Mouse (Mus musculus): ENCODE measurements around the gene Ppp1r17. TPM values are rescaled to one million over a fixed set of nuclear protein-coding genes. Genes with fewer than 3 reads are reported as not detected.

Ppp1r17 gene
- polyA plus RNA-seq, 1 experiment: not detected

DNA sequence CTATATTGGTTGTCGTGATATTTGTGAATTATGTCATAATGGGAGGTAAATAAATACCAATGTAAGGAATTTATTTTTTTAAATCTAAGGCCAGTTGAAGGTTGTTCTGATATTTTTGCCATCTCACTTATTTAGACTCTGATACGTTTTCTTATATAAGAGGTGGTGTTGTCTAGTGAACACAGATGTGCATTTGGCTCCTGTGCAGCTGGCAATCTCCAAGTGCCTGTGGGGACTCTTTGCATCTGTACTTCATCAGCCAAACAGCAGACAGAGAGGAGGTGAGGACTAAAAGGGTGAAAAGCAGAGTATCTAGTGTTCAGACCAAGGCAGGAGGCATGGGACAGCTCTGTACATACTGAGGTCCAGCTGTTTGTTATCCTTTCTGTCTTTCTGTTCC lies 14.9 kb downstream of the Ppp1r17 start:
- H3K4me3 ChIP-seq (ENCODE audit: insufficient read depth, low read length): no peak overlapping the region
- TF ChIP-seq POLR2A (IDR thresholded peaks at IDR 0.05; ENCODE audit: borderline replicate concordance, low read depth, low read length) (no peak), CTCF (IDR thresholded peaks at IDR 0.05; ENCODE audit: low read depth, low read length) (no peak)
- H3K27ac ChIP-seq (ENCODE audit: insufficient read depth, low read depth, low read length): no peak overlapping the region
- H3K4me1 ChIP-seq (ENCODE audit: control insufficient read depth, insufficient read depth, low read length): no peaks in the 10 kb centered on the region

DNA sequence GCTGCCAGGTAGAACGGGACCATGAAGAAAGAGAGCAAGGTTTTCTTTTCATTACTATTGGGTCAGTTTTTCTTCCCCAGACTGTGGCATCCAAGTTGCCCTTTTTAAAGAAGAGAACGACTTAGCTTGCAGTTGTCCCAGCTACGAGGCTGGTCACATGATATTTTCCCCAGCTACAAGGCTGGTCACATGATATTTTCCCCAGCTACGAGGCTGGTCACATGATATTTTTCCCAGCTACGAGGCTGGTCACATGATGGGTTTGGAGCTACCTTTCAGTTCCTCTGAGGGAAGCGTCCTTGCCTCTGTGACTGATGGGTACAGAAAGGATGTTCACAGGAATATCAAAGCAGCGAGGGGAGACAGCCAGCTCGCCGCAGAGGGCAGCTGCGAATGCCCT lies 17.8 kb downstream of the Ppp1r17 start:
- TF ChIP-seq CTCF (IDR thresholded peaks at IDR 0.05; ENCODE audit: low read depth, low read length): no peak
- no peak for TF ChIP-seq POLR2A (IDR thresholded peaks at IDR 0.05; ENCODE audit: borderline replicate concordance, low read depth, low read length)
- Histone ChIP-seq H3K4me1 (ENCODE audit: control insufficient read depth, insufficient read depth, low read length) (no peaks in the 10 kb centered on the region), H3K4me3 (ENCODE audit: insufficient read depth, low read length) (no peak overlapping the region), H3K27ac (ENCODE audit: insufficient read depth, low read depth, low read length) (no peak overlapping the region)

GRCm38 (mm10) chr6:56039476-56040055 lies 22.3 kb downstream of the Ppp1r17 start:
- Histone ChIP-seq H3K4me3 (ENCODE audit: insufficient read depth, low read length) (no peak overlapping the region), H3K4me1 (ENCODE audit: control insufficient read depth, insufficient read depth, low read length) (no peaks in the 10 kb centered on the region), H3K27ac (ENCODE audit: insufficient read depth, low read depth, low read length) (no peak overlapping the region)
- TF ChIP-seq CTCF (IDR thresholded peaks at IDR 0.05; ENCODE audit: low read depth, low read length) (no peak), POLR2A (IDR thresholded peaks at IDR 0.05; ENCODE audit: borderline replicate concordance, low read depth, low read length) (no peak)

GRCm38 (mm10) chr6:56044270-56044669 lies 27.0 kb downstream of the Ppp1r17 start:
- Histone ChIP-seq H3K4me3 (ENCODE audit: insufficient read depth, low read length) (no peak overlapping the region), H3K4me1 (ENCODE audit: control insufficient read depth, insufficient read depth, low read length) (no peaks in the 10 kb centered on the region), H3K27ac (ENCODE audit: insufficient read depth, low read depth, low read length) (no peak overlapping the region)
- TF ChIP-seq CTCF (IDR thresholded peaks at IDR 0.05; ENCODE audit: low read depth, low read length) (no peak), POLR2A (IDR thresholded peaks at IDR 0.05; ENCODE audit: borderline replicate concordance, low read depth, low read length) (no peak)

DNA sequence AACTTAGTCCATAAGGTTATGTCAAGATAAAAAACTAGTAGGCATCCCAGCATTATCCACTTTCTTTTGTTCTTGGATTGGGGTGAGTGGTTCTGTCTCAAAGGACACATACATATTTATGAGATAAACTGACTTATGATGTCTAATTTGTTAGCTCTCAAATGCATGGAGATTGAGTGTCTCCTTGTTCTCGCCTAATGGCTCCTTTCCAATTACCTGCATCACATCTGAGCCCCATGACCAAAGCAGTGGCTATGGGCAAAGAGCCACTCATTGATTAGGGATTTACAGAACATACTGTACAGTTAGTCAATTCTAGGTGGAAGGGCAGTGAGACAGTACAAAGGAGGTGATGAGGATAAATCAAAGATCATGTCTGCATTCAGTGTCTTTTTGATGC lies 27.4 kb downstream of the Ppp1r17 start:
- no peak for TF ChIP-seq CTCF (IDR thresholded peaks at IDR 0.05; ENCODE audit: low read depth, low read length)
- no peak for TF ChIP-seq POLR2A (IDR thresholded peaks at IDR 0.05; ENCODE audit: borderline replicate concordance, low read depth, low read length)

DNA sequence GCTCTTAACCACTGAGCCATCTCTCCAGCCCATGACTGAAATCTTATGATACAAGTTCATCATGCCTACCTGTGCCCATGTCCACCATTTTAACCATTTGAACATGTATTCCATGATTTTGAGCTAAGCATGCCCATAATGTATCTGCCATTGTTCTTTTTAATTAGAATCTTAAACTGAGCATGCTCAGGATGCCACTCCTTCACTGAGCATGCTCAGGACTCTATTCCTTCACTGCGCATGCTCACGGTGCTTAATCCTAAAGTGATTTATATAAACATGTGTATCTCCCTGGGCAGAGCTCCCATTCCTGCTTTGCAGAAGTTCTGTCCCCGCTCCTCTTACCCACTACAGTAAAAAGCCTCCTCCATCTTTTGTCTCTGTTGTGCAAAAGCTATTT lies 31.3 kb downstream of the Ppp1r17 start:
- H3K4me3 ChIP-seq (ENCODE audit: insufficient read depth, low read length): no peak overlapping the region
- H3K27ac ChIP-seq (ENCODE audit: insufficient read depth, low read depth, low read length): no peak overlapping the region
- H3K4me1 ChIP-seq (ENCODE audit: control insufficient read depth, insufficient read depth, low read length): no peaks in the 10 kb centered on the region
- TF ChIP-seq CTCF (IDR thresholded peaks at IDR 0.05; ENCODE audit: low read depth, low read length) (no peak), POLR2A (IDR thresholded peaks at IDR 0.05; ENCODE audit: borderline replicate concordance, low read depth, low read length) (no peak)

More for the DNA sequence above, 27.4 kb downstream of the Ppp1r17 start:
- no peak overlapping the region for H3K27ac ChIP-seq (ENCODE audit: insufficient read depth, low read depth, low read length)
- H3K4me1 ChIP-seq (ENCODE audit: control insufficient read depth, insufficient read depth, low read length): no peaks in the 10 kb centered on the region
- no peak overlapping the region for H3K4me3 ChIP-seq (ENCODE audit: insufficient read depth, low read length)

DNA sequence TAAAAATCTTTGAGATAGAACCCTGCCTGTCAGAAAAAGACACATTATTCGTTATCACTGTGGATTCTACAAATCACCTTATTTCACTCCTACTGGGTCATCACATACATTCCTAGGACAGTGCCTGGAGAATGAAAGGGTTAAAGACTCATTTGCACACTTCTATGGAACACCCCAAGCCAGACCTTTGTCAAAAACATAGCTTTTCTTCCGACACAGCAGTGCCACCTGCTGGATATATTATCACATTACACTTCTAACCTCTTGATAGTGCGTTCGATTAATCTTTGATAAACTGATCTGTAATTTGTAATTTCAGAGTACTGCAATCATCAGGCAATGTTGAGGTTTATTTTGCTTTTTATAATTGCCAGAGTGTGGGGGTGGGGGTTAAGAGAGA lies 31.8 kb downstream of the Ppp1r17 start:
- Histone ChIP-seq H3K4me1 (ENCODE audit: control insufficient read depth, insufficient read depth, low read length) (no peaks in the 10 kb centered on the region), H3K4me3 (ENCODE audit: insufficient read depth, low read length) (no peak overlapping the region), H3K27ac (ENCODE audit: insufficient read depth, low read depth, low read length) (no peak overlapping the region)
- TF ChIP-seq POLR2A (IDR thresholded peaks at IDR 0.05; ENCODE audit: borderline replicate concordance, low read depth, low read length) (no peak), CTCF (IDR thresholded peaks at IDR 0.05; ENCODE audit: low read depth, low read length) (no peak)

DNA sequence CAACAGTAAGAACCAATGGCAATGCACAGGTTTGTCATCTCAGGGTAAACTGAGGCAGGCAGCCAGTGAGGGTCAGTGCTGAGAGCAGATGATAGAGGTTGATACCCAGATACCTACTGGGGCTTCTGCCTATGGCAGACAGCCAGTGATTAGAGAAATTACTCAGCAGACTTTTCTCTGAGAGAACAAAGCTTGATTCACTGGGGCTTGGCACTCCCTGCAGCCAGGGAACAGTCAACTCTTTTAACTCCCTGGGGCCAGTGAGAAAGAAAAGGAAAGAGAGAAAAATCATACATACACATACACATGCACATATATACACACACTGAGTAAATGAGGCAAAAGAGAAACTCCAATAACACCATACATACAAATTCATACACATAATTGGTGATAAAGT lies 46.4 kb downstream of the Ppp1r17 start:
- H3K4me3 ChIP-seq (ENCODE audit: insufficient read depth, low read length): no peak overlapping the region
- no peak overlapping the region for H3K27ac ChIP-seq (ENCODE audit: insufficient read depth, low read depth, low read length)
- TF ChIP-seq POLR2A (IDR thresholded peaks at IDR 0.05; ENCODE audit: borderline replicate concordance, low read depth, low read length): no peak
- TF ChIP-seq CTCF (IDR thresholded peaks at IDR 0.05; ENCODE audit: low read depth, low read length): no peak
- no peaks in the 10 kb centered on the region for H3K4me1 ChIP-seq (ENCODE audit: control insufficient read depth, insufficient read depth, low read length)

DNA sequence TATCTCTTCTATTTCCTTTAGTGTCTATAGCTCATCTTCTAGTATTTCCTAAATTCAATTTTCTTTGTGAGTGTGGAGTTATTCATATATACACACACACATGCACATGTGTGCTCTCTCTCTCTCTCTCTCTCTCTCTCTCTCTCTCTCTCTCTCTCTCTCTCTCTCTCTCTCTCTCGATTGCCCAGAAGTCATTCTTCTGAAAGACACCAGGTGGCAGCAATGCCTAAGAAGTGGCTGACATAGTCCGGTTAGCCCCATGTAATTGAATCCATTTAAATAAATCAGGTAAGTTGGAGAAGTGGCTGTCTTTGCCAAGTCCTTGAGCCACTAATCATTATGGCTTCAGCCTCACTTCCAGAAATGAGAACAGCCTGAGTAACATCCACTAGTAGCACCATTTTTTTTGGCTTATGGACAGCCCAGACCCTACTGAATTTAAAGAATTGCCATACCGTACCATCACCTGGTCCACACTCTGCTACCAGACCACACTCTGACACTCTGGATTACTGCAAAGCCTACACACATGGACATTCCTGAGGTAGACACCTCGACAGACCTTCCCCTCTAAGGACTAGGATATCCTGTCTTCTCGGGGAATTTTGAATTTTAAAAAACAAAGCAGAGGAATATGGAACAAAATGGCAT lies 49.5 kb downstream of the Ppp1r17 start:
- TF ChIP-seq CTCF (IDR thresholded peaks at IDR 0.05; ENCODE audit: low read depth, low read length): no peak
- no peak for TF ChIP-seq POLR2A (IDR thresholded peaks at IDR 0.05; ENCODE audit: borderline replicate concordance, low read depth, low read length)

GRCm38 (mm10) chr6:56068516-56068915 lies 51.2 kb downstream of the Ppp1r17 start:
- H3K27ac ChIP-seq (ENCODE audit: insufficient read depth, low read depth, low read length): no peak overlapping the region
- H3K4me3 ChIP-seq (ENCODE audit: insufficient read depth, low read length): no peak overlapping the region
- TF ChIP-seq POLR2A (IDR thresholded peaks at IDR 0.05; ENCODE audit: borderline replicate concordance, low read depth, low read length) (no peak), CTCF (IDR thresholded peaks at IDR 0.05; ENCODE audit: low read depth, low read length) (no peak)
- H3K4me1 ChIP-seq (ENCODE audit: control insufficient read depth, insufficient read depth, low read length): no peaks in the 10 kb centered on the region

More for the DNA sequence above, 49.5 kb downstream of the Ppp1r17 start:
- Histone ChIP-seq H3K27ac (ENCODE audit: insufficient read depth, low read depth, low read length) (no peak overlapping the region), H3K4me3 (ENCODE audit: insufficient read depth, low read length) (no peak overlapping the region), H3K4me1 (ENCODE audit: control insufficient read depth, insufficient read depth, low read length) (no peaks in the 10 kb centered on the region)
